Mouse (Mus musculus) ES-E14 (cell line): ENCODE measurements at regions not wholly inside any gene's neighbourhood (a gene's known extent, or its start where the extent isn't known, plus 50 kb on each side); places are given as distances from the start of the nearest gene placed in this dataset.

ENCODE experiments used
- DNase-seq: peaks from one replicate; pipeline ENCODE4 v3.0.0-alpha.2; 2013; ENCODE audit warnings: low read depth, low spot score
- H3K27ac ChIP-seq: 2 replicates; pipeline ENCODE4 v1.5.1; 2012; ENCODE audit warnings: low read depth, mild to moderate bottlenecking, low read length, moderate library complexity, mixed read lengths; ENCODE audit not compliant: poor library complexity, insufficient read depth, severe bottlenecking
- H3K36me3 ChIP-seq: 2 replicates; pipeline ENCODE4 v1.6.1; 2012; ENCODE audit warnings: mild to moderate bottlenecking, low read length, moderate library complexity, mixed read lengths; ENCODE audit not compliant: control insufficient read depth, poor library complexity, insufficient read depth, severe bottlenecking
- H3K4me1 ChIP-seq, 2 experiments: fragments of 150-350 bp in 1 of 2; sonication (generic) in 1 of 2; 2 replicates each; pipeline ENCODE4 v1.6.1; 2012; ENCODE audit warnings: low read length in 2 of 2, mild to moderate bottlenecking in 1 of 2, mixed read lengths in 1 of 2; ENCODE audit not compliant: control insufficient read depth in 2 of 2, insufficient read depth in 2 of 2, poor library complexity in 1 of 2
- H3K4me3 ChIP-seq, 2 experiments: fragments of 150-350 bp in 1 of 2; sonication (generic) in 1 of 2; 2 replicates each; pipeline ENCODE4 v1.5.1; 2012; ENCODE audit warnings: low read length in 2 of 2, low read depth in 1 of 2, mild to moderate bottlenecking in 1 of 2, mixed read lengths in 1 of 2; ENCODE audit not compliant: insufficient read depth in 1 of 2, poor library complexity in 1 of 2, severe bottlenecking in 1 of 2
- H3K9ac ChIP-seq: 2 replicates; pipeline ENCODE4 v1.6.1; 2012; ENCODE audit warnings: low read depth, mild to moderate bottlenecking, low read length, mixed read lengths; ENCODE audit not compliant: poor library complexity, insufficient read depth, severe bottlenecking
- H3K9me3 ChIP-seq: fragments of 150-350 bp; sonication (generic); 2 replicates; pipeline ENCODE4 v1.6.1; 2012; ENCODE audit warnings: low read depth, mild to moderate bottlenecking, low read length; ENCODE audit not compliant: control insufficient read depth, insufficient read depth
- CHD2 ChIP-seq: IDR thresholded peaks from 2 replicates; pipeline ENCODE4 v1.6.1; 2014; ENCODE audit warnings: mild to moderate bottlenecking, low read depth, low read length, inconsistent platforms
- HCFC1 ChIP-seq: IDR thresholded peaks from 2 replicates; pipeline ENCODE4 v1.6.1; 2012; ENCODE audit warnings: low read length, inconsistent platforms, borderline replicate concordance; ENCODE audit not compliant: insufficient read depth
- MAFK ChIP-seq: IDR thresholded peaks from 2 replicates; pipeline ENCODE4 v1.6.1; 2014; ENCODE audit warnings: mild to moderate bottlenecking, low read depth, low read length, inconsistent platforms; ENCODE audit not compliant: insufficient read depth
- ZC3H11A ChIP-seq: IDR thresholded peaks from 2 replicates; pipeline ENCODE4 v1.6.1; 2012; ENCODE audit warnings: low read depth, mild to moderate bottlenecking, inconsistent platforms, low read length, borderline replicate concordance
- ZNF384 ChIP-seq: IDR thresholded peaks from 2 replicates; pipeline ENCODE4 v1.6.1; 2012; ENCODE audit warnings: low read depth, low read length, inconsistent platforms
- in situ Hi-C, 2 experiments: fragments of 600-800 bp; cut with MboI; formaldehyde crosslinking; loops; one replicate each; pipeline ENCODE4 v1.15.1; 2025; ENCODE audit warnings: low sequenced_read_pairs in 2 of 2, inconsistent platforms in 1 of 2; ENCODE audit not compliant: unreplicated experiment in 2 of 2

DNA sequence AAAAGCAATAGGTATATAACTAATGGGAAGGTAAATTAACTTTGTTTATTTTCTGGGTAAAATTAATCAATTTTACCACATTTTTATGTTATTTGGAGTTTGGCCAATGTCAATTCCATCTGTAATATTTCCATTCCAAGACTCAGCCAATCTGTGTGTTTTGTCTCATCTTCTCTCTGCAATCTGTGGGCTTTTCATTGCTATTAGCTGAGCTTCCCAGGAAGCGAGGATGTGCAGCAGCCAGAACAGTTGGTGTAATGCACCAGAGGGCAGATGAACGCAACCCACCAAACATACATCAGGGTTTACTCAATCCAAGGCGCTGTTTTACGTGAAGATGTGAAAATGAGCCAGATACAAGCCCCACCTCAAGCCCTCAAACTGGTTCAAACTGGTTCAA is 88.9 kb upstream of the Ifngr1 start:
- Histone ChIP-seq H3K27ac (no peak overlapping the region), H3K9ac (no peak overlapping the region), H3K4me1 (no peaks in the 10 kb centered on the region), H3K36me3 (no peaks in the 10 kb centered on the region), H3K4me3 (no peak overlapping the region), H3K9me3 (no peaks in the 10 kb centered on the region)
- no peak for TF ChIP-seq ZC3H11A
- TF ChIP-seq HCFC1 = no peak
- no peak for TF ChIP-seq MAFK
- no peak for TF ChIP-seq ZNF384
- TF ChIP-seq CHD2 = no peak
- no peak for DNase-seq
- in situ Hi-C loops = loop anchor here (10.0 to 25.0 kb wide), 2 partner anchors 258 to 266 kb away; no protein-coding TSS in a partner anchor

DNA sequence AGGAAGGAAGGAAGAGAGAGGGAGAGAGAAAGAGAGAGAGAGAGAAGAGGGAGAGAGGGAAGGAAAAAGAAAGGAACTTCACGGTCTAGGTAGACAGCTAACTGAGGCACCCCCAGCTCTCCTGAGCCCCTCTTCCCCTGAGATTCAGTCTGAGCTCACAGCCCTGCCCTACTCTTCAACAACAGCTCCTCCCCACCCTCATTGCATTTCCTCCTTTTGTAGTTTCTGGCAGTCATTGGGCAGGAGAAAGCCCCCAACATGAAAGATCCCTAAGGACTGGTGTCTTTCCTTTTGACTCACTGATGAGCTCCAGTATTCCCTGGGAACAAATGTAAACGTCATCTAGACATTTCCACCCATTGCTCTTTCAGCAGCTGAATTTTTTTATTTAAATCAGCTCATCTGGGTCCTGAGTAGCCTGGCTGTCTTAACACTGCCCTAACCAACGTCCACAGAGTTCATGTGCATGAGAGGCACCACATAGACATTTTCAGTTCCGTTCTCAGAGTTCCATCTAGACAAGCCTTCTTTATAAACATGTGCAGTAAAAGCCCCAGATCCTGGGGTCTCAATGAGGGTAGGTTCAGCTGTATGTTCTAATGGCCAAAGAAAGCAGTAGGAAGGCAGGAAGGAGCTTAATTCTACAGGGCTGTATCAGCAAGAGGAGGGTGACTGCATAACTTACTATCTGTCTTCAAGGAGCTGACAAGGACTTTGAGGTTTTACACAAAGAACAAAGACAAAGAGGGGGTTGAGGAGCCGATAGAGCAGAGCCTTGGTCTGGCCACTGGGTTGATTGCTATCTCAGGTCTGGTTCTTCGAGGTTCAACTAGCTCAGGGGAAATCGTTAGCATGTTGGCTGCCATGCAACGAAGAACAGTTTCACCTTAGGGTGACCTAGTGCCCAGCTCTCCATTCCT is 87.6 kb upstream of the Ifngr1 start:
- DNase-seq = no peak
- in situ Hi-C loops = loop anchor here (10.0 to 25.0 kb wide), 2 partner anchors 259 to 267 kb away; no protein-coding TSS in a partner anchor
- TF ChIP-seq ZNF384 (no peak), CHD2 (no peak), MAFK (no peak), HCFC1 (no peak), ZC3H11A (no peak)
- H3K4me1 ChIP-seq = no peaks in the 10 kb centered on the region
- no peak overlapping the region for H3K9ac ChIP-seq
- no peak overlapping the region for H3K4me3 ChIP-seq
- H3K9me3 ChIP-seq = no peaks in the 10 kb centered on the region
- H3K27ac ChIP-seq = no peak overlapping the region
- H3K36me3 ChIP-seq = no peaks in the 10 kb centered on the region

DNA sequence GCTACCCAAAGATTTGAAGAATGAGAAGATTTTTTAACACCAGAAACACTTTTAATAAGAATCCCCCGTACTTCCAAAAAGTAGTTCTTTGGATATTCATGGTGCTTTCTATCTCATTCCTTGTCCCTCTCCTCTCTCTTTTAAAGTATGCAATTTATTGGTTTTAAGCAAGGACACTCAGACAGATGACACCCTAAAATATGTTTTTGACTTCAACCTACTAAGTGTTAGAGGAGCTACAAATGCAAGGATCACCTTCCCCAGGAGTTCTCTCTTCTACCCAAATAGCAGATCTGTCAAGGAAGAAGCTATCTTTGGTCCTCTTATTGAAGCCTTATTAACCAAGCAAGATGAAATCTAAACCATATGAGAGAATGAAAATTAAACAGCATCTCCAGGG is 86.6 kb upstream of the Ifngr1 start:
- TF ChIP-seq HCFC1 (no peak), CHD2 (no peak), ZNF384 (no peak), ZC3H11A (no peak), MAFK (no peak)
- in situ Hi-C loops = loop anchor here (10.0 to 25.0 kb wide), 2 partner anchors 260 to 268 kb away; no protein-coding TSS in a partner anchor

DNA sequence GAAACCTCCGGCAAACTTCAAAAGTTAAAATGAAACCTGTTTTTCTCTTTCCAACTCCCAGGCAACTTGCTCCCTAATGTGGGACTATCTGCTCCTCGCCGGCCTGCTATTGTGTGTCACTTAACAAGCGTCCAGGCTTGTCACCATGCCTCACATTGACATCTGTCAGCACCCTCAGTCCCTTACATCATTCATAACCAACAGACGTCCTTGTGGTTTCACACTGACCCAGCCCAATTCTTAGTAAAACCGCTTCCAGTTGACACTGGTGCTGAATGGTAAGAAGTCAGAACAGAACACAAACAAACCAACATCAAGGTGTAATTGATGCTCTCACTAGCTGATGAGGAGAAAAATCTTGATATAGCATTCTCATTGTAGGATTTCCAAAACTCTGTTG is 85.8 kb upstream of the Ifngr1 start:
- no peak overlapping the region for H3K9ac ChIP-seq
- no peak overlapping the region for H3K27ac ChIP-seq
- DNase-seq = no peak
- no peak overlapping the region for H3K4me3 ChIP-seq
- in situ Hi-C loops = loop anchor here (10.0 to 25.0 kb wide), 2 partner anchors 261 to 269 kb away; no protein-coding TSS in a partner anchor
- no peaks in the 10 kb centered on the region for H3K4me1 ChIP-seq
- no peaks in the 10 kb centered on the region for H3K9me3 ChIP-seq
- no peaks in the 10 kb centered on the region for H3K36me3 ChIP-seq
- TF ChIP-seq MAFK (no peak), CHD2 (no peak), ZC3H11A (no peak), ZNF384 (no peak), HCFC1 (no peak)

More for the DNA sequence above, 86.6 kb upstream of the Ifngr1 start:
- no peak overlapping the region for H3K9ac ChIP-seq
- H3K27ac ChIP-seq = no peak overlapping the region
- no peaks in the 10 kb centered on the region for H3K4me1 ChIP-seq
- H3K4me3 ChIP-seq = no peak overlapping the region
- DNase-seq = no peak
- H3K36me3 ChIP-seq = no peaks in the 10 kb centered on the region
- no peaks in the 10 kb centered on the region for H3K9me3 ChIP-seq
